Mouse (Mus musculus) liver, embryonic 14.5 days (tissue): ENCODE results near the gene Paxbp1. TPM values are rescaled to one million over a fixed set of nuclear protein-coding genes. Genes with fewer than 3 reads are reported as not detected.

ENCODE experiments used
- ATAC-seq: fragments of 200-750 bp; cut with Nextera tagmentation; 2 replicates; pipeline ENCODE4 v1.8.0; 2017; ENCODE audit warnings: moderate number of reproducible peaks, mild to moderate bottlenecking, moderate library complexity; ENCODE audit not compliant: insufficient read depth
- DNase-seq, 3 experiments: peaks; one replicate each; pipeline ENCODE4 v3.0.0-alpha.2; 2012 to 2013; ENCODE audit warnings: low read depth in 3 of 3, low spot score in 3 of 3
- H3K27ac ChIP-seq: fragments of 300-500 bp; sonication (generic); 2 replicates; pipeline ENCODE4 v1.5.1; 2014; ENCODE audit warnings: moderate library complexity, mild to moderate bottlenecking, control low read depth, inconsistent platforms
- H3K27me3 ChIP-seq: fragments of 300-500 bp; sonication (generic); 2 replicates; pipeline ENCODE4 v1.6.1; 2014; ENCODE audit warnings: mild to moderate bottlenecking, low read length, moderate library complexity; ENCODE audit not compliant: control insufficient read depth, insufficient read depth
- H3K36me3 ChIP-seq: fragments of 300-500 bp; sonication (generic); replicated peaks from 2 replicates; pipeline ENCODE4 v1.6.1; 2014; ENCODE audit warnings: low read depth; ENCODE audit not compliant: control insufficient read depth, insufficient read depth
- H3K4me1 ChIP-seq, 2 experiments: fragments of 200-500 bp in 1 of 2; fragments of 300-500 bp in 1 of 2; sonication (generic) in 1 of 2; replicated peaks; 2 replicates each; pipeline ENCODE4 v1.6.1; 2012 to 2014; ENCODE audit warnings: antibody characterized with exemption in 1 of 2, inconsistent platforms in 1 of 2, low read length in 1 of 2; ENCODE audit not compliant: control insufficient read depth in 2 of 2, insufficient read depth in 2 of 2
- H3K4me2 ChIP-seq: fragments of 300-500 bp; sonication (generic); 2 replicates; pipeline ENCODE4 v1.6.1; 2014; ENCODE audit warnings: low read depth, mild to moderate bottlenecking, control low read depth, moderate library complexity
- H3K4me3 ChIP-seq, 2 experiments: fragments of 200-500 bp in 1 of 2; fragments of 300-500 bp in 1 of 2; sonication (generic) in 1 of 2; 2 replicates each; pipeline ENCODE4 v1.5.1; 2012 to 2014; ENCODE audit warnings: low read depth in 2 of 2, low read length in 2 of 2, mild to moderate bottlenecking in 2 of 2, control low read depth in 1 of 2, inconsistent platforms in 1 of 2, moderate library complexity in 1 of 2; ENCODE audit not compliant: insufficient read depth in 1 of 2
- H3K9ac ChIP-seq: fragments of 300-500 bp; sonication (generic); replicated peaks from 2 replicates; pipeline ENCODE4 v1.6.1; 2014; ENCODE audit warnings: mild to moderate bottlenecking, control low read depth, moderate library complexity
- H3K9me3 ChIP-seq: fragments of 300-500 bp; sonication (generic); 2 replicates; pipeline ENCODE4 v1.6.1; 2016; ENCODE audit warnings: low read length, mixed read lengths; ENCODE audit not compliant: control insufficient read depth
- CTCF ChIP-seq: IDR thresholded peaks from 2 replicates; pipeline ENCODE4 v1.5.1; 2016; ENCODE audit warnings: antibody characterized with exemption, low read depth, control low read depth
- EP300 ChIP-seq: IDR thresholded peaks from 2 replicates; pipeline ENCODE4 v1.6.1; 2016; ENCODE audit warnings: antibody characterized with exemption, low read depth
- WGBS: fragments of 180-500 bp; shearing (Covaris S2); extraction: QIAGEN DNeasy Blood & Tissue Kit; methylation state at CpG from one replicate; pipeline ENCODE4 v1.1.7; 2014; ENCODE audit not compliant: insufficient replicate concordance; 5-methylcytosine and 5-hydroxymethylcytosine counted together
- polyA plus RNA-seq, 2 experiments: library from polyadenylated mRNA; depleted of rRNA in 1 of 2; stranded (reverse) in 1 of 2; unstranded in 1 of 2; fragments of >200 nt; fragmentation: Nextera tagmentation in 1 of 2; extraction: Ambion mirVana in 1 of 2; gene quantifications; 2 replicates each; pipeline versions ENCODE4 v1.2.1 to v1.2.3; 2012 to 2014

The Paxbp1 gene
- polyA plus RNA-seq, 2 experiments: 14.8 to 25.9 TPM

DNA sequence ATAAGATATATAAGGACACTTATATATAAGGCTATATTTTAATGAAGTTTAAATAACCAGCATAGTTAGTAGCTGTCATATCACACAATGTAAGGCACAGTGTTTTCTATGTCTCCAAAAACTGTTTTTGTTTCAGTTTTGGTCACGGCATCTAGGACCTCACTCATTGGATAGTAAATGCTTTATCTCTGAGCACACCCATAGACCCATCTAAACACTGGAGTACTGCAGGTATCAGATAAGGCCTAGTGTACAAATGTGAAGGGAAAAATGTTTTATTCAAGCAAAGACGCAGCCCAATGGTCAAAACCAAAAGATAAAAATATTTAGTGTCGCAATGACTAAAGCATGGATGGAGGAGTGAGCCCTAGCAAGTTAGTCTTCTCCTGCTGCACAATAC is 55.7 kb downstream of the Paxbp1 start:
- peak overlapping the region; percentile 78 for H3K27ac ChIP-seq
- H3K4me3 ChIP-seq: peak overlapping the region in 1 of 2 experiments; percentile 49; a peak in 2 of 4 replicates

DNA sequence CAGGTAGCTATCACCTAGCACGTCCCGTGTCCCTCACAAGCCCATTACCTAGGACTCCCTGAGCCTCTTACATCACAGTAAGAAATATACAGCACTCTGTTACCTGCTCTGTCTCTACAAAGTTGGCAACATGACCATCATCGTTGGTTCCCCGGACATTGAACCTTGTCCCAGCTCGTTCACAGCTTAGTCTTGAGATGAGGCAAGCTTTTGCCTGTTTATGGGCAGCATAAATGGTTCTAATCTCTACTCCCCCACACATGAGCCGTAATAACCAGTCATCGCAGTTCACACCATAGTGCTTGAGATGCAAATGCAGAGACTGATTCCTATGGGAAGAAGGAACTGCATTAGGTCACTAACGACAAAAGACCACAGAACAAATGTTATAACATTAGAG is 56.3 kb downstream of the Paxbp1 start:
- no peaks in the 10 kb centered on the region for H3K9me3 ChIP-seq
- H3K4me3 ChIP-seq: peak overlapping the region; percentile 49 to 57
- DNase-seq (peak in 1 of 3 experiments; percentile 27), ATAC-seq (peak; percentile 54)
- 72% methylated on average over 8 of the region's 8 CpGs for WGBS
- peaks cover 26% of the 10 kb centered on the region for H3K36me3 ChIP-seq
- peaks cover 17 to 22% of the 10 kb centered on the region in 2 experiments for H3K4me1 ChIP-seq
- H3K27ac ChIP-seq: peak overlapping the region; percentile 78
- peak overlapping the region; percentile 66 for H3K9ac ChIP-seq
- no peaks in the 10 kb centered on the region for H3K27me3 ChIP-seq
- TF ChIP-seq EP300: no peak
- no peak for TF ChIP-seq CTCF
- H3K4me2 ChIP-seq: peak overlapping the region; percentile 75

More for the DNA sequence above, 55.7 kb downstream of the Paxbp1 start:
- H3K36me3 ChIP-seq: peaks cover 30% of the 10 kb centered on the region
- TF ChIP-seq EP300 (peak; percentile 96), CTCF (no peak)
- ATAC-seq: peak; percentile 99
- no peaks in the 10 kb centered on the region for H3K9me3 ChIP-seq
- H3K27me3 ChIP-seq: no peaks in the 10 kb centered on the region
- DNase-seq: peak; percentile 85 to 90 (median 89)
- WGBS: 16% methylated on average over 3 of the region's 3 CpGs
- peak overlapping the region; percentile 66 for H3K9ac ChIP-seq
- peak overlapping the region; percentile 75 for H3K4me2 ChIP-seq
- peaks cover 17 to 22% of the 10 kb centered on the region in 2 experiments for H3K4me1 ChIP-seq

DNA sequence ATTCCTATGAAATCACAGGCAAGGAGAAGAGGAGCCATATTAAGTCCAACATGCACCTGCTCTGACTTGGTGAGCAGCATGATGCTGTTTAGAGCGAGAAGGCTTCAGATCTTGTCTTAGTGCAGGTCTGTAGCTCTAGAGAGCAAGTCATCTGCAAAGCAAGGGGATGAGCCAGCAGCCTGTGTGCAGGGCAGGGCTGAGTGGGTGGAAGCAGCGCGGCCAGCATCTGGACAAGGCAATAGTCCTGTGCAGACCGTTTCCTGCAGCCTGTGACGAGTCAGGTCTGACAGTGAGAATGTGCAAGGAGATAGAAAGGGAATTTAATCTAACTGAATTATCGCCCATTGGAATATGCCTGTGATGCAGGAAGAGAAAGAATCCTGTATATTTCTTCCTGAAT is 73.3 kb downstream of the Paxbp1 start:
- 88% methylated on average over 6 of the region's 6 CpGs for WGBS
- TF ChIP-seq EP300 (no peak), CTCF (no peak)
- Histone ChIP-seq H3K9ac (no peak overlapping the region), H3K4me1 (peaks cover 0 to 2% of the 10 kb centered on the region in 2 experiments; a peak in 1 of 4 replicates), H3K27me3 (no peaks in the 10 kb centered on the region), H3K4me3 (no peak overlapping the region), H3K36me3 (peaks cover 41% of the 10 kb centered on the region), H3K27ac (no peak overlapping the region), H3K9me3 (no peaks in the 10 kb centered on the region), H3K4me2 (no peak overlapping the region)
- DNase-seq: no peak
- ATAC-seq: no peak

DNA sequence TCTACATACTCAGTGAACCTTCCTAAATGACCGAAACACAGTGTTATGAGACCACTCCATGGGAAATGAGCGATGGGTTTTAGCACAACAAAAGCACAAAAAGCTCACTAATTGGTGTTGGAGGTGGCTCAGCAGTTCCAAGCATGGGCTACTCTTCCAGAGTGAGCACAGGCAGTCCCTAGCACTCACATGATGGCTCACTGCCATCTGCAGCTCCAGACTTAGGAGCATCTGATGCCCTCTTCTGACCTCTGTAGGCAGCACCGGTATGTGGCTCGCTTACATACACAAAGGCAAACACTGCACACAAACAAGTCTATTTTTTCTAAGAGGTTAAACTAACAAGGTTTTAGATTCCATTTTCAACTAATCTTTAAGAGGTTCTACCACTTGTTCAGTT is 78.1 kb downstream of the Paxbp1 start:
- WGBS: 87% methylated on average over 4 of the region's 4 CpGs
- H3K27me3 ChIP-seq: no peaks in the 10 kb centered on the region
- ATAC-seq: no peak
- H3K4me1 ChIP-seq: peaks cover 21 to 26% of the 10 kb centered on the region in 2 experiments
- peak; percentile 40 for TF ChIP-seq CTCF
- no peak for TF ChIP-seq EP300
- H3K4me2 ChIP-seq: no peak overlapping the region
- H3K4me3 ChIP-seq: no peak overlapping the region
- H3K27ac ChIP-seq: no peak overlapping the region; the same call in 1 of the 2 replicates
- H3K36me3 ChIP-seq: peaks cover 47% of the 10 kb centered on the region
- DNase-seq: no peak
- no peak overlapping the region for H3K9ac ChIP-seq
- H3K9me3 ChIP-seq: no peaks in the 10 kb centered on the region

DNA sequence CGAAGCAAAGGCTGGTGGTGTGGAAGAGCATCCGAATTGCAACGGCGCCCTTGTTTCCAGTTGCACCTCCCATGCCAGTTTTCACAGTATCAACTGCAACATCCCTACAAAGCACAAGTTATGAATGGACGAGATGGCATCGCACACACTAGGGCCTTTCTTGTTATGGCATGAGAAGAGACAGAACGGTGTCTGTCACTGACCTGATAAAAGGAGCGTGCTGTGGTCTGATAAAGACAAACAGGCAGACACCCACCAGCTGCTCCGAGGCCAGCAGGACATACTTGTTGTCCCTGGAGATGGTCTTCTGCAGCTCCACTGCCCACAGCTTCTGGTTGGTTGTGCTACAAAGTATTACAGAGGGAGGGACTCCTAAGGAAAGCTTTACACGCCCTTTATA is 80.0 kb downstream of the Paxbp1 start:
- peak; percentile 99 for ATAC-seq
- Histone ChIP-seq H3K4me2 (peak overlapping the region; percentile 53), H3K4me3 (peak overlapping the region in 1 of 2 experiments; percentile 8; a peak in 1 of 4 replicates)

More for the DNA sequence above, 80.0 kb downstream of the Paxbp1 start:
- H3K27ac ChIP-seq: peak overlapping the region; percentile 90
- peak; percentile 81 to 87 (median 81) for DNase-seq
- WGBS: 22% methylated on average over 10 of the region's 10 CpGs
- H3K9me3 ChIP-seq: no peaks in the 10 kb centered on the region
- peaks cover 50% of the 10 kb centered on the region for H3K36me3 ChIP-seq
- no peaks in the 10 kb centered on the region for H3K27me3 ChIP-seq
- TF ChIP-seq EP300 (peak; percentile 93), CTCF (no peak)
- peak overlapping the region; percentile 45 for H3K9ac ChIP-seq
- peaks cover 21 to 26% of the 10 kb centered on the region in 2 experiments for H3K4me1 ChIP-seq

Other genes starting within 250 kb of the Paxbp1 start
- gene Urb1, start 234.1 kb downstream of the Paxbp1 start, polyA plus RNA-seq (2012; rRNA removed): 2.9 and 3.6 TPM in 2 replicates
- gene Urb1, start 234.1 kb downstream of the Paxbp1 start, polyA plus RNA-seq (2014; fragmentation: Nextera tagmentation; extraction: Ambion mirVana): 5.0 and 6.1 TPM in 2 replicates
- gene Eva1c, start 217.8 kb downstream of the Paxbp1 start, polyA plus RNA-seq (2012; rRNA removed): 0.11 and 0.14 TPM in 2 replicates
- gene Eva1c, start 217.8 kb downstream of the Paxbp1 start, polyA plus RNA-seq (2014; fragmentation: Nextera tagmentation; extraction: Ambion mirVana): 0.15 and 0.23 TPM in 2 replicates
- gene Cfap298, start 109.4 kb downstream of the Paxbp1 start, polyA plus RNA-seq (2012; rRNA removed): 6.4 and 11.5 TPM in 2 replicates
- 18.4 and 21.9 TPM in 2 replicates for gene Cfap298, start 109.4 kb downstream of the Paxbp1 start, polyA plus RNA-seq (2014; fragmentation: Nextera tagmentation; extraction: Ambion mirVana)
- gene Synj1, start 33.2 kb downstream of the Paxbp1 start, polyA plus RNA-seq (2012; rRNA removed): 13.8 and 14.6 TPM in 2 replicates
- 21.4 and 21.9 TPM in 2 replicates for gene Synj1, start 33.2 kb downstream of the Paxbp1 start, polyA plus RNA-seq (2014; fragmentation: Nextera tagmentation; extraction: Ambion mirVana)
- not detected in 2 replicates for gene 4932438H23Rik, start 50.6 kb upstream of the Paxbp1 start, polyA plus RNA-seq (2012; rRNA removed)
- not detected in 2 replicates for gene 4932438H23Rik, start 50.6 kb upstream of the Paxbp1 start, polyA plus RNA-seq (2014; fragmentation: Nextera tagmentation; extraction: Ambion mirVana)
- 0.02 TPM in 1 of 2 replicates, not detected in the other for gene Olig2, start 180.9 kb upstream of the Paxbp1 start, polyA plus RNA-seq (2012; rRNA removed)
- not detected in 2 replicates for gene Olig2, start 180.9 kb upstream of the Paxbp1 start, polyA plus RNA-seq (2014; fragmentation: Nextera tagmentation; extraction: Ambion mirVana)
- gene Olig1, start 225.2 kb upstream of the Paxbp1 start, polyA plus RNA-seq (2012; rRNA removed): 0.04 TPM in 1 of 2 replicates, not detected in the other
- not detected in 2 replicates for gene Olig1, start 225.2 kb upstream of the Paxbp1 start, polyA plus RNA-seq (2014; fragmentation: Nextera tagmentation; extraction: Ambion mirVana)